ENCODE assay signal across 26 mouse cellular contexts in the genomic region with DNA sequence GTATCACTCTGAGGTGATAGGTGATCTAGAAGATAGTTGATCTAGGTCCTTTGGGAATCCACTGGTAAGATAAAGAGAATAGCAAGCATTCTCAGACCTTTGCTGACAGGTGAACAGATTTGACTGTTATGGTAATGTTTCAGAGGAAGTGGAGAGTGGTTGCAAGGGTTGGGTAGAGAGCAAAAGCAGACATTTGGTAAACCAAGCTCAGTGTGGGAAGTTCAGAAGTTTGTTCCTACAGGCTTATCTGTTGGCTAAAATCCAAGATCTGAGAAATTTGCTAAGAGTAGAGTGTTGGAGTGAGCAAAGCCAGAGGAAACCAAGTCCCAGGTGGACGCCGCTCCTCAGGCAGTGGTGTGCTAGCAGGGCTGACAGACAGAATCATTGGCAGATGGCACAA. TPM values are rescaled to one million over a fixed set of nuclear protein-coding genes. Genes with fewer than 3 reads are reported as not detected.
DNase-seq lines count a peak whose midpoint lies in the region; ATAC-seq and TF ChIP-seq lines count a peak whose summit lies in the region.
"Had no signal": no experiment of that assay in that cellular context is flagged by ENCODE, and none has a peak within 500 bp of the region (broad histone marks: within the 10 kb centered on the region; RNA-seq: fewer than 3 reads in every experiment).

No protein-coding gene starts in this region.

- H3K79me2 ChIP-seq in MEL (ENCODE audit: control insufficient read depth, insufficient read depth, low read length, poor library complexity), result no peaks in the 10 kb centered on the region
- H3K79me2 ChIP-seq in heart, adult 2 months (replicated peaks; ENCODE audit: control insufficient read depth, insufficient read depth, low read length), result no peaks in the 10 kb centered on the region

- no peak for TF ChIP-seq POLR2A in MEL (IDR thresholded peaks at IDR 0.05; ENCODE audit: control insufficient read depth in 1 of 2, insufficient read depth in 1 of 2, low read depth in 1 of 2, low read length in 2 of 2, poor library complexity in 1 of 2)
- no peak for TF ChIP-seq POLR2A in heart, adult 2 months (IDR thresholded peaks at IDR 0.05; ENCODE audit: insufficient read depth, low read depth, low read length)

- H3K4me1 ChIP-seq in liver, embryonic 11.5 days (replicated peaks; ENCODE audit: control insufficient read depth, insufficient read depth, low read length), result no peaks in the 10 kb centered on the region
- peaks cover 5% of the 10 kb centered on the region for H3K4me1 ChIP-seq in liver, postnatal 0 days (ENCODE audit: insufficient read depth)
- H3K4me1 ChIP-seq in MEL (ENCODE audit: control insufficient read depth in 1 of 2, insufficient read depth in 2 of 2, low read length in 2 of 2), result peaks cover 0 to 9% of the 10 kb centered on the region in 2 experiments; a peak in 2 of 4 replicates
- H3K4me1 ChIP-seq in heart, adult 2 months (ENCODE audit: control insufficient read depth, insufficient read depth, low read length), result peaks cover 1% of the 10 kb centered on the region; the same call in 1 of the 2 replicates
- H3K4me1 ChIP-seq: embryonic facial prominence, embryonic 13.5 days; embryonic facial prominence, embryonic 15.5 days; forebrain, embryonic 10.5 days; forebrain, embryonic 12.5 days had no signal

- no peaks in the 10 kb centered on the region for H3K9me3 ChIP-seq in liver, embryonic 11.5 days (ENCODE audit: control insufficient read depth, low read length)
- no peaks in the 10 kb centered on the region for H3K9me3 ChIP-seq in liver, postnatal 0 days (ENCODE audit: low read length)
- H3K9me3 ChIP-seq in MEL (replicated peaks; ENCODE audit: insufficient read depth, low read length), result no peaks in the 10 kb centered on the region
- H3K9me3 ChIP-seq: embryonic facial prominence, embryonic 13.5 days; embryonic facial prominence, embryonic 15.5 days; forebrain, embryonic 10.5 days; forebrain, embryonic 12.5 days; G1E had no signal

- intact Hi-C loops in heart, adult 2 months (cut with DNase I), result no loop called here

- H3K36me3 ChIP-seq in liver, embryonic 11.5 days (ENCODE audit: control insufficient read depth, insufficient read depth, low read length), result peaks cover 48% of the 10 kb centered on the region
- H3K36me3 ChIP-seq in liver, postnatal 0 days (replicated peaks; ENCODE audit: insufficient read depth, low read length), result peaks cover 56% of the 10 kb centered on the region
- H3K36me3 ChIP-seq in MEL (ENCODE audit: control insufficient read depth in 1 of 2, insufficient read depth in 2 of 2, low read length in 2 of 2), result peaks cover 15 to 42% of the 10 kb centered on the region in 2 experiments
- H3K36me3 ChIP-seq in heart, adult 2 months (ENCODE audit: control insufficient read depth, insufficient read depth, low read length), result peaks cover 3% of the 10 kb centered on the region

- WGBS in liver, embryonic 11.5 days, result 97% methylated on average over 2 of the region's 2 CpGs
- WGBS in liver, postnatal 0 days (ENCODE audit: insufficient replicate concordance), result 71% methylated on average over 2 of the region's 2 CpGs
- WGBS in heart, adult 2 months, result 49% methylated on average over 2 of the region's 2 CpGs

- ATAC-seq in liver, embryonic 11.5 days (replicated peaks; ENCODE audit: low FRiP score), result no peak
- ATAC-seq in liver, postnatal 0 days, result no peak
- ATAC-seq: CD4-positive, CD25-positive, alpha-beta regulatory T cell, adult 4 months; forebrain, embryonic 14.5 days; forebrain, embryonic 16.5 days had no signal

- H3K4me2 ChIP-seq in liver, embryonic 11.5 days, result no peak overlapping the region
- H3K4me2 ChIP-seq in liver, postnatal 0 days (ENCODE audit: low read depth, low read length), result no peak overlapping the region
- H3K4me2 ChIP-seq: embryonic facial prominence, embryonic 13.5 days; embryonic facial prominence, embryonic 15.5 days; forebrain, embryonic 12.5 days had no signal

- H3K9ac ChIP-seq in liver, embryonic 11.5 days (ENCODE audit: low read depth, low read length), result no peak overlapping the region
- H3K9ac ChIP-seq in liver, postnatal 0 days (replicated peaks), result no peak overlapping the region
- no peak overlapping the region for H3K9ac ChIP-seq in MEL (ENCODE audit: control insufficient read depth, low read depth, low read length, poor library complexity, severe bottlenecking)
- H3K9ac ChIP-seq in heart, adult 2 months (ENCODE audit: low read depth, low read length), result no peak overlapping the region
- H3K9ac ChIP-seq: embryonic facial prominence, embryonic 13.5 days; embryonic facial prominence, embryonic 15.5 days; forebrain, embryonic 12.5 days had no signal

- H3K27ac ChIP-seq in liver, embryonic 11.5 days (ENCODE audit: low read depth, low read length), result no peak overlapping the region
- H3K27ac ChIP-seq in liver, postnatal 0 days (ENCODE audit: low read depth), result no peak overlapping the region
- H3K27ac ChIP-seq in MEL (ENCODE audit: control insufficient read depth, low read depth, low read length), result no peak overlapping the region
- no peak overlapping the region for H3K27ac ChIP-seq in heart, adult 2 months
- H3K27ac ChIP-seq: embryonic facial prominence, embryonic 13.5 days; embryonic facial prominence, embryonic 15.5 days; forebrain, embryonic 10.5 days; forebrain, embryonic 12.5 days had no signal

- no peak for TF ChIP-seq CTCF in liver, postnatal 0 days (IDR thresholded peaks at IDR 0.05; ENCODE audit: low read depth)
- no peak for TF ChIP-seq CTCF in MEL (IDR thresholded peaks at IDR 0.05 in 2 of 3, conservative IDR thresholded peaks at IDR 0.05 in 1 of 3; ENCODE audit: control insufficient read depth in 1 of 3, insufficient read depth in 1 of 3, low read depth in 2 of 3, low read length in 3 of 3, poor library complexity in 1 of 3, severe bottlenecking in 1 of 3)
- no peak for TF ChIP-seq CTCF in heart, adult 2 months (IDR thresholded peaks at IDR 0.05)

- H3K4me3 ChIP-seq in liver, embryonic 11.5 days (ENCODE audit: low read depth, low read length), result no peak overlapping the region
- H3K4me3 ChIP-seq in liver, postnatal 0 days (ENCODE audit: low read depth, low read length), result no peak overlapping the region
- no peak overlapping the region for H3K4me3 ChIP-seq in MEL (ENCODE audit: control insufficient read depth in 1 of 2, insufficient read depth in 1 of 2, low read depth in 2 of 2, low read length in 2 of 2)
- no peak overlapping the region for H3K4me3 ChIP-seq in heart, adult 2 months
- H3K4me3 ChIP-seq: embryonic facial prominence, embryonic 13.5 days; embryonic facial prominence, embryonic 15.5 days; erythroblast, embryonic 14.5 days; forebrain, embryonic 10.5 days; forebrain, embryonic 12.5 days had no signal

- no peak for TF ChIP-seq RAD21 in MEL (IDR thresholded peaks at IDR 0.05; ENCODE audit: low read depth, low read length)

- no peak for TF ChIP-seq EP300 in liver, postnatal 0 days (IDR thresholded peaks at IDR 0.05; ENCODE audit: low read depth)
- peak in 1 of 2 experiments; percentile 50; a peak in 2 of 4 replicates for TF ChIP-seq EP300 in MEL (IDR thresholded peaks at IDR 0.05; ENCODE audit: low read depth in 1 of 2, low read length in 2 of 2)
- TF ChIP-seq EP300 in heart, adult 2 months (IDR thresholded peaks at IDR 0.05; ENCODE audit: insufficient read depth, low read depth, low read length), result no peak

- DNase-seq in liver, embryonic 11.5 days (ENCODE audit: low spot score), result peak; percentile 6
- no peak for DNase-seq in liver, postnatal 0 days
- DNase-seq in 416B (ENCODE audit: low read depth) (peak; percentile 50), MEL (ENCODE audit: low read depth, low spot score) (peak; percentile 68)
- no peak for DNase-seq in heart, adult 2 months
- DNase-seq: adrenal gland, adult 2 months; adrenal gland, postnatal 10 days; adrenal gland, postnatal 25 days; B cell, adult 2 months; cerebellum, adult 11 months; cerebellum, adult 18-20 months; cerebellum, adult 8-10 months; cerebellum, adult 9-11 months; cerebellum, postnatal 14 days; cerebellum, postnatal 36 days; embryo, embryonic 11 days had no signal

- no peaks in the 10 kb centered on the region for H3K27me3 ChIP-seq in liver, embryonic 11.5 days (replicated peaks; ENCODE audit: control insufficient read depth, insufficient read depth, low read length)
- H3K27me3 ChIP-seq in liver, postnatal 0 days (ENCODE audit: insufficient read depth, low read length), result no peaks in the 10 kb centered on the region
- no peaks in the 10 kb centered on the region for H3K27me3 ChIP-seq in MEL (ENCODE audit: control insufficient read depth in 1 of 2, insufficient read depth in 2 of 2, low read length in 2 of 2)
- H3K27me3 ChIP-seq in heart, adult 2 months (ENCODE audit: control insufficient read depth, insufficient read depth, low read length), result no peaks in the 10 kb centered on the region
- H3K27me3 ChIP-seq: CH12.LX; embryonic facial prominence, embryonic 13.5 days; embryonic facial prominence, embryonic 15.5 days; forebrain, embryonic 12.5 days had no signal

TF ChIP-seq in MEL, 35 proteins besides CTCF, POLR2A, EP300 and RAD21 (continues in another document):
- peak; percentile 68; the same call in 1 of the 2 replicates for TF ChIP-seq RCOR1 (IDR thresholded peaks at IDR 0.05; ENCODE audit: low read depth, low read length)
- TF ChIP-seq POLR2AphosphoS5 (IDR thresholded peaks at IDR 0.05; ENCODE audit: borderline replicate concordance, low read depth, low read length), result no peak
- no peak for TF ChIP-seq HCFC1 (IDR thresholded peaks at IDR 0.05; ENCODE audit: low read depth, low read length)
- no peak for TF ChIP-seq ZMIZ1 (IDR thresholded peaks at IDR 0.05; ENCODE audit: low read depth, low read length)
- no peak for TF ChIP-seq MYC (IDR thresholded peaks at IDR 0.05; ENCODE audit: low read depth, low read length)
- TF ChIP-seq ZKSCAN1 (IDR thresholded peaks at IDR 0.05; ENCODE audit: low read depth, low read length), result no peak
- no peak for TF ChIP-seq TAL1 (IDR thresholded peaks at IDR 0.05; ENCODE audit: low read length)
- TF ChIP-seq GABPA (IDR thresholded peaks at IDR 0.05; ENCODE audit: low read depth, low read length), result no peak

RNA-seq across cellular contexts. Expression of a gene that starts 28.1 kb away (rescaled TPM):
- 1.9 TPM in 2 replicates for polyA plus RNA-seq in liver, embryonic 11.5 days (2014; fragmentation: Nextera tagmentation; extraction: Ambion mirVana)
- polyA plus RNA-seq in liver, postnatal 0 days (2015; fragmentation: Nextera tagmentation; extraction: Ambion mirVana), result 1.3 and 2.0 TPM in 2 replicates
- total RNA-seq in MEL (2012; rRNA removed), result not detected in 2 replicates
- not detected for polyA plus RNA-seq in MEL (2012; ENCODE audit: insufficient read depth in 1 of 2, insufficient read length in 2 of 2, low read depth in 1 of 2, low replicate concordance in 2 of 2, missing spikeins in 1 of 2)
- total RNA-seq in heart, adult 2 months (2021), result 1 to 10 TPM in 1 of 2 experiments, under 1 TPM in 1; 0.73 to 1.8 TPM
- polyA plus RNA-seq in heart, adult 2 months (2012; rRNA removed), result 1.7 and 2.1 TPM in 2 replicates
- total RNA-seq: CH12.LX had no signal
- polyA plus RNA-seq: erythroblast, embryonic 14.5 days; G1E had no signal

RNA-seq across cellular contexts. Expression of a gene that starts 45.7 kb away (rescaled TPM):
- polyA plus RNA-seq in liver, embryonic 11.5 days (2014; fragmentation: Nextera tagmentation; extraction: Ambion mirVana), result 107 and 116 TPM in 2 replicates
- 34.2 and 34.6 TPM in 2 replicates for polyA plus RNA-seq in liver, postnatal 0 days (2015; fragmentation: Nextera tagmentation; extraction: Ambion mirVana)
- 111 and 144 TPM in 2 replicates for total RNA-seq in MEL (2012; rRNA removed)
- polyA plus RNA-seq in MEL (2012; ENCODE audit: insufficient read depth in 1 of 2, insufficient read length in 2 of 2, low read depth in 1 of 2, low replicate concordance in 2 of 2, missing spikeins in 1 of 2), result 100 to 1,000 TPM in 1 of 2 experiments, not detected in 1; 116 TPM
- total RNA-seq in heart, adult 2 months (2021), result 10 to 100 TPM; 27.6 to 32.7 TPM
- 12.9 and 18.4 TPM in 2 replicates for polyA plus RNA-seq in heart, adult 2 months (2012; rRNA removed)

Comparison
In these comparisons a context has a peak if more than half of its experiments do, and no peak if none do; other contexts are left out.
1. DNase-seq: peak in liver, embryonic 11.5 days (single experiment), 416B (single experiment) and MEL (single experiment); none in liver, postnatal 0 days (single experiment) and heart, adult 2 months (0 of 2).